Mouse (Mus musculus): ENCODE measurements around the gene Memo1.

GRCm38 (mm10) chr17:74272683-74273205, 22.6 kb downstream of the Memo1 start:
- TF ChIP-seq CTCF (IDR thresholded peaks at IDR 0.05 in 2 of 3, conservative IDR thresholded peaks at IDR 0.05 in 1 of 3; ENCODE audit: control insufficient read depth in 1 of 3, insufficient read depth in 1 of 3, low read depth in 2 of 3, low read length in 3 of 3, poor library complexity in 1 of 3, severe bottlenecking in 1 of 3) (no peak), EP300 (IDR thresholded peaks at IDR 0.05; ENCODE audit: low read depth in 1 of 2, low read length in 2 of 2) (no peak; a peak in 1 of 4 replicates), BHLHE40 (IDR thresholded peaks at IDR 0.05; ENCODE audit: borderline replicate concordance, low read depth, low read length) (no peak), CHD1 (IDR thresholded peaks at IDR 0.05; ENCODE audit: low read depth, low read length) (no peak), MAFK (IDR thresholded peaks at IDR 0.05; ENCODE audit: borderline replicate concordance, low read depth, low read length) (no peak), MAZ (IDR thresholded peaks at IDR 0.05; ENCODE audit: low read depth, low read length) (no peak)
